Mouse (Mus musculus): ENCODE data around the gene Ddx43. TPM values are rescaled to one million over a fixed set of nuclear protein-coding genes. Genes with fewer than 3 reads are reported as not detected.

The Ddx43 gene
- total and polyA plus RNA-seq, 3 experiments = 0.05 TPM; not detected in 2

DNA sequence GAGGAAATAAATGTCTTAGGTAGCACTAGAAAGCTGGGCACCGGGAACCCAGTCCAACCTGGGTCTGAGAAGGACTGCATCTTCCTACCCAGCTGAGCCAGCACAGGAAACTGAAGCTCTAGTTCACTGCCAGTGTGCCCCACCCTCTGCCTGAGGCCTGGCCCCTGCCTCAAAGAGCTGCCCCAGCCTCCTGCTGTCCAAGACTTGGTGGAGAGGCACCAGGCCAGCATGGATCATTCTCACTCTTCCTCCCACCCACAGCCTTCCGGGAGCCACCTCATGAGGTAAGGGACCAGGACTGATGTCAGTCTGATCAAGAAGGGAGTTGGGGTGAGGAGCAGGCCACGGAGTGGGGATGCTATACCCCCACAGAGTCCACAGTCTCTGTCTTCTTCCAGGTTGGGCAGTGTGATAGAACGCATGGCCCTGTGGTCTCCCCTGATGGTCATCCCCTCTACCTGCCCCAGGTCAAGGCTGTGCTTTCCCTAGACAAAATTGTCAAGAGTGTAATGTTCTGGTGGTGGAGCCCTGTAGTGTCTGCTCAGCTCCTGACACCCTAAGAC lies 33.4 kb downstream of the Ddx43 start:
- ATAC-seq (ENCODE audit: extremely low read depth, insufficient number of reproducible peaks, low FRiP score, poor library complexity, severe bottlenecking) (no peak), DNase-seq (ENCODE audit: low spot score) (no peak)
- H3K9me3 ChIP-seq (replicated peaks) = no peaks in the 10 kb centered on the region
- H3K36me3 ChIP-seq (replicated peaks) = no peaks in the 10 kb centered on the region
- TF ChIP-seq POLR2AphosphoS5 (IDR thresholded peaks at IDR 0.05; ENCODE audit: insufficient replicate concordance, low read depth, low read length) (no peak), CTCF (IDR thresholded peaks at IDR 0.05; ENCODE audit: low read depth, low read length) (no peak), TAL1 (conservative IDR thresholded peaks at IDR 0.05; ENCODE audit: low read depth, low read length) (no peak), GATA2 (IDR thresholded peaks at IDR 0.05; ENCODE audit: borderline replicate concordance, low read depth, low read length) (no peak), GATA1 (IDR thresholded peaks at IDR 0.05; ENCODE audit: borderline replicate concordance, low read length) (no peak)
- peaks cover 9% of the 10 kb centered on the region; the same call in 1 of the 2 replicates for H3K27me3 ChIP-seq (ENCODE audit: insufficient read depth, low read length)
- H3K4me1 ChIP-seq (ENCODE audit: insufficient read depth, low read depth, low read length) = no peaks in the 10 kb centered on the region
- H3K4me3 ChIP-seq (ENCODE audit: low read depth, low read length) = no peak overlapping the region

DNA sequence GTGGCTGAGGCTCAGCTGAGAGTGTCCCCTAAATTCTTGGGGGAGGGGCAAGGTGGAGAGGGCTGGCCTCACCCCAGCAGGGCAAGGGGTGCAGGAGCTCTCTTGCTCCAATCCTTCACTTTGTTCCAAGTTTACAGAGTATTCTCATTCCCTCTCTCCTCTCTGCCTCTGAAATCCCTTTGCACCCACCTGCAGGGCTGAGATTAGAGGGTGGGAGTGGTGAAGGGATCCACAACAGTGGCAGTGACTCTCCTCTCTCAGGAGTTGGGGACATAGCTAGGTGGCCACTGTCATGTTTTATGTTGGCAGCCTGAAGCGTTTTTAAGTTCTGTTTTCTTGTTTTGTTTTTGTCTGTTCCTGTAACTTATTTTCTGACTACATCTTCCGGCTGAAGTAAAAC lies 34.0 kb downstream of the Ddx43 start:
- Histone ChIP-seq H3K4me3 (ENCODE audit: low read depth, low read length) (no peak overlapping the region), H3K4me1 (ENCODE audit: insufficient read depth, low read depth, low read length) (no peaks in the 10 kb centered on the region), H3K36me3 (replicated peaks) (no peaks in the 10 kb centered on the region), H3K9me3 (replicated peaks) (no peaks in the 10 kb centered on the region), H3K27me3 (ENCODE audit: insufficient read depth, low read length) (peaks cover 9% of the 10 kb centered on the region; the same call in 1 of the 2 replicates)
- ATAC-seq (ENCODE audit: extremely low read depth, insufficient number of reproducible peaks, low FRiP score, poor library complexity, severe bottlenecking) = no peak
- DNase-seq (ENCODE audit: low spot score) = no peak
- no peak for TF ChIP-seq GATA1 (IDR thresholded peaks at IDR 0.05; ENCODE audit: borderline replicate concordance, low read length)
- TF ChIP-seq GATA2 (IDR thresholded peaks at IDR 0.05; ENCODE audit: borderline replicate concordance, low read depth, low read length) = no peak
- no peak for TF ChIP-seq POLR2AphosphoS5 (IDR thresholded peaks at IDR 0.05; ENCODE audit: insufficient replicate concordance, low read depth, low read length)
- no peak for TF ChIP-seq TAL1 (conservative IDR thresholded peaks at IDR 0.05; ENCODE audit: low read depth, low read length)
- TF ChIP-seq CTCF (IDR thresholded peaks at IDR 0.05; ENCODE audit: low read depth, low read length) = no peak

DNA sequence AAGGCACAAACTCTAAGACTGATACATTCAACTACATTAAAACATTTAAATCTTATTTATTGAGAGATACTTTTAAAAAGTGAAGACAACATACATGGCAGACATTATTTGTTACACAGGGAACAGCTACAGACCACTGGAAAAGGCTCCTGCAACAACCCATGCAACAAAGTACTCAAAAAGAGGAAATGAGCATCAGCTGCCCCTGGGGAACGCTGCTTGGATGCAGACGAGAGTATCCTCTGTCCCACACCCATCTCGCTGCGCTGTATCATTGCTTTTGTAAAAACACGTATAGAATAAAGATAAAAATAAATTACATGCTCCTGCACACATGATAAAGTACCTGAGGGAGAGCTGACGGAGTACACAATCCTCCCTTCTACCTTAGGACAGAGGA lies 34.9 kb downstream of the Ddx43 start:
- Histone ChIP-seq H3K9me3 (replicated peaks) (no peaks in the 10 kb centered on the region), H3K36me3 (replicated peaks) (no peaks in the 10 kb centered on the region), H3K4me1 (ENCODE audit: insufficient read depth, low read depth, low read length) (no peaks in the 10 kb centered on the region), H3K27me3 (ENCODE audit: insufficient read depth, low read length) (peaks cover 14% of the 10 kb centered on the region), H3K4me3 (ENCODE audit: low read depth, low read length) (no peak overlapping the region)
- TF ChIP-seq POLR2AphosphoS5 (IDR thresholded peaks at IDR 0.05; ENCODE audit: insufficient replicate concordance, low read depth, low read length) (no peak), CTCF (IDR thresholded peaks at IDR 0.05; ENCODE audit: low read depth, low read length) (no peak), TAL1 (conservative IDR thresholded peaks at IDR 0.05; ENCODE audit: low read depth, low read length) (no peak), GATA2 (IDR thresholded peaks at IDR 0.05; ENCODE audit: borderline replicate concordance, low read depth, low read length) (no peak), GATA1 (IDR thresholded peaks at IDR 0.05; ENCODE audit: borderline replicate concordance, low read length) (no peak)
- no peak for DNase-seq (ENCODE audit: low spot score)
- no peak for ATAC-seq (ENCODE audit: extremely low read depth, insufficient number of reproducible peaks, low FRiP score, poor library complexity, severe bottlenecking)

DNA sequence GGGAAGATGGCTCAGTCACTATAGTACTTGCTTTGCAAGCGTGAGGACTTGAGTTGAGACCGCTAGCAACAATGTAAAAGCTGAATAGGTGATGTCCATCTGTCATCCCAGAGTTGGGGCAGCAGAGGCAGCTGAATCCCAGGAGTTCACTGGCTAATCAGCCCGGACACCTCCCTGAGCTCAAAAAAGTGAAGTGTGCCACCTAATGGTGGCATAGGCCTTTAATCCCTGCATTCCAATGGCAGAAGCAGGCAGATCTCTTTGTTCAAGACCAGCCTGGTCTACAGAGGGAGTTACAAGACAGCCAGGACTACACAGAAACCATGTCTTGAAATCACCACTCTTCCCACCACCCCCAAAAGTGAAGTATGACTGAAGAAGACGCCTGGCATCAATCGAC lies 36.9 kb downstream of the Ddx43 start:
- ATAC-seq (ENCODE audit: extremely low read depth, insufficient number of reproducible peaks, low FRiP score, poor library complexity, severe bottlenecking) = no peak

DNA sequence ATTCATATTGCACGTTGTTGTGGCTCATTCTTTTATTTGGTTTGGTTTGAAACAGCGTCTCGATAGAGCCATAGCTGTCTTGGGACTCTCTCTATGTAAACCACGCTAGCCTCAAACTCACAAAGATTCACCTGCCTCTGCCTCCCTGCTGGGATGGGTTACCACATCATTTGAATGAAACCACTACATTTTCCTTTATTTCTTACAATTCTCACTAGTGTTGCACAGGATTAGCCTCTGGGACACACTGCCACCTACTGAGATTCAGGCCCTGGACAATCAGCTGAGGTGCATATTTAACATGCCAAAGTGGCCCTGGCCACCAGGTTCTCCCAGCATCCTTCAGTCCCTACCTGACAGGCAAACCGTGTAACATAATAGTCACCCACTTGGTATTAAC lies 43.8 kb downstream of the Ddx43 start:
- H3K4me1 ChIP-seq (ENCODE audit: insufficient read depth, low read depth, low read length) = no peaks in the 10 kb centered on the region; the same call in 1 of the 2 replicates

More for the DNA sequence above, 36.9 kb downstream of the Ddx43 start:
- peaks cover 19% of the 10 kb centered on the region for H3K27me3 ChIP-seq (ENCODE audit: insufficient read depth, low read length)
- no peaks in the 10 kb centered on the region for H3K36me3 ChIP-seq (replicated peaks)
- H3K9me3 ChIP-seq (replicated peaks) = no peaks in the 10 kb centered on the region
- DNase-seq (ENCODE audit: low spot score) = no peak
- H3K4me3 ChIP-seq (ENCODE audit: low read depth, low read length) = no peak overlapping the region
- H3K4me1 ChIP-seq (ENCODE audit: insufficient read depth, low read depth, low read length) = no peaks in the 10 kb centered on the region; the same call in 1 of the 2 replicates
- TF ChIP-seq CTCF (IDR thresholded peaks at IDR 0.05; ENCODE audit: low read depth, low read length) = no peak
- no peak for TF ChIP-seq GATA2 (IDR thresholded peaks at IDR 0.05; ENCODE audit: borderline replicate concordance, low read depth, low read length)
- no peak for TF ChIP-seq POLR2AphosphoS5 (IDR thresholded peaks at IDR 0.05; ENCODE audit: insufficient replicate concordance, low read depth, low read length)
- TF ChIP-seq TAL1 (conservative IDR thresholded peaks at IDR 0.05; ENCODE audit: low read depth, low read length) = no peak
- no peak for TF ChIP-seq GATA1 (IDR thresholded peaks at IDR 0.05; ENCODE audit: borderline replicate concordance, low read length)

DNA sequence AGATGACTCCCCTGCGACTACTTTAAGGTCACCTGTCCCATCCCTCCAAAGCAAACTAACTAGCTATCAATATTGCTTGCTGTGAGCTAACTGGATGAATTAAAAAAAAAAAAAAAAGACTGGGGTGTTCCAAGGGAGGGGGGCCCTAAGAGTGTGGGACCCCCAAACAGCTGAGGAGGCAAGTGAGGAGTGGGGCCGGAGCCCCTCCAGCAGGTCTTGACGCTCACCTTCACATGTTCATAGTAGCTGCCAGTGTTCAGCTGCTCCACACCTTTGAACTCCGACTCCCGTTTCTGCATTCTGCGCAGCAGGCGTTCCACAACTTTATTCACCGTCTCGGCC lies 46.6 kb downstream of the Ddx43 start:
- ATAC-seq (ENCODE audit: extremely low read depth, insufficient number of reproducible peaks, low FRiP score, poor library complexity, severe bottlenecking) = no peak
- H3K27me3 ChIP-seq (ENCODE audit: insufficient read depth, low read length) = peaks cover 39% of the 10 kb centered on the region
- no peak for TF ChIP-seq GATA2 (IDR thresholded peaks at IDR 0.05; ENCODE audit: borderline replicate concordance, low read depth, low read length)
- no peak for TF ChIP-seq TAL1 (conservative IDR thresholded peaks at IDR 0.05; ENCODE audit: low read depth, low read length)

More for the DNA sequence above, 43.8 kb downstream of the Ddx43 start:
- ATAC-seq (ENCODE audit: extremely low read depth, insufficient number of reproducible peaks, low FRiP score, poor library complexity, severe bottlenecking) = no peak
- no peak for TF ChIP-seq POLR2AphosphoS5 (IDR thresholded peaks at IDR 0.05; ENCODE audit: insufficient replicate concordance, low read depth, low read length)
- Histone ChIP-seq H3K36me3 (replicated peaks) (no peaks in the 10 kb centered on the region), H3K27me3 (ENCODE audit: insufficient read depth, low read length) (peaks cover 47% of the 10 kb centered on the region), H3K4me3 (ENCODE audit: low read depth, low read length) (no peak overlapping the region), H3K9me3 (replicated peaks) (peaks cover 9% of the 10 kb centered on the region)
- DNase-seq (ENCODE audit: low spot score) = no peak

More for the DNA sequence above, 46.6 kb downstream of the Ddx43 start:
- H3K9me3 ChIP-seq (replicated peaks) = peaks cover 9% of the 10 kb centered on the region
- H3K36me3 ChIP-seq (replicated peaks) = no peaks in the 10 kb centered on the region
- H3K4me3 ChIP-seq (ENCODE audit: low read depth, low read length) = no peak overlapping the region
- DNase-seq (ENCODE audit: low spot score) = no peak
- H3K4me1 ChIP-seq (ENCODE audit: insufficient read depth, low read depth, low read length) = peaks cover 2% of the 10 kb centered on the region; the same call in 1 of the 2 replicates
